Mouse (Mus musculus): Measurements from ENCODE around the gene Bdnf.

- TF ChIP-seq POLR2A (IDR thresholded peaks at IDR 0.05; ENCODE audit: control insufficient read depth, low read depth, low read length) (no peak), CTCF (IDR thresholded peaks at IDR 0.05; ENCODE audit: control insufficient read depth, insufficient read depth, insufficient replicate concordance, low read depth, low read length) (no peak)
Observed at GRCm38 (mm10) chr2:109681071-109681470, 6.6 kb downstream of the Bdnf start.
